Mouse (Mus musculus) R1 (cell line): ENCODE measurements around the gene Tet2.
"Not testable (repeated sequence)": the region's sequence is repeated elsewhere in the genome, so short reads cannot be mapped to it uniquely, and the experiment has no call there.

Experiments
- DNase-seq: peaks from one replicate; pipeline ENCODE4 v3.0.0-alpha.2; 2018; ENCODE audit warnings: low read depth, low spot score

The Tet2 gene

GRCm38 (mm10) chr3:133549385-133550170 lies 4.6 kb upstream of the Tet2 start:
- peak; percentile 54 for DNase-seq

GRCm38 (mm10) chr3:133548613-133549012 lies 3.7 kb upstream of the Tet2 start:
- no peak for DNase-seq

DNA sequence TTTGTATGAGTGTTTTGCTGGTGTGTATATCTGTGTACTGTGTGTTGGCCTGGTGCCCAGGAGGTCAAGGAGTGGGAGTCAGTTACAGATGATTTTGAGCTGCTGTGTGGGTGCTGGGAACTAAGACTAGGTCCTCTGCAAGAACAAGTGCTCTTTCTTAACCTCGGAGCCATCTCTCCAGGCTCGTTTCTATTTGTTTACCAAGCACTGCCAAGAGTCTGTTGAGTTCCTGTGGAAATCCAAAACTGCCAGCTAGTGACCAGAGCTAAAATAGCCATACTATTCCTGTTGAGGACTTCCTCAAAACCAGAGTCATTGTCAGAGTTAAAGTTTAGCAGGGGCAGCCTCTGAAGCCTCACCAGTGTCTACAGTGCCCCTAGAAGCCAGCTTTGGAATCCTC lies 1.9 kb upstream of the Tet2 start:
- DNase-seq: no peak

DNA sequence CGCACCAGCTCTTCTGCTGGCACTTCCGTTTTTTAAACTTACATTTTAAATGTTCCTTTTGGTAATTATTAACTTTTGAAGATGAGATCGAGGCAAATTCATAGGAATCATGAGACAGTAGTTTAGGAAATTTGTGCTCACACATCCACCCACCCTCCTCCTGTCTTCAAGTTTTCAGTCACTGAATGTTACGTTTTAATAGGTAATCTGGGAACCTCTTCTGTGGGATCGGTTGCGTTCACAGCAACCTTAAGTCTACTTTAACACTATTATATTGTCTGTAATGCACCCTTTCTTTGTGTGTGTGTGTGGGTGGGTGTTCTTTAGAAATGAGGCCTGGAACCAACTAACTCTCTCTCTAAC lies 346 bp upstream of the Tet2 start:
- no peak for DNase-seq

DNA sequence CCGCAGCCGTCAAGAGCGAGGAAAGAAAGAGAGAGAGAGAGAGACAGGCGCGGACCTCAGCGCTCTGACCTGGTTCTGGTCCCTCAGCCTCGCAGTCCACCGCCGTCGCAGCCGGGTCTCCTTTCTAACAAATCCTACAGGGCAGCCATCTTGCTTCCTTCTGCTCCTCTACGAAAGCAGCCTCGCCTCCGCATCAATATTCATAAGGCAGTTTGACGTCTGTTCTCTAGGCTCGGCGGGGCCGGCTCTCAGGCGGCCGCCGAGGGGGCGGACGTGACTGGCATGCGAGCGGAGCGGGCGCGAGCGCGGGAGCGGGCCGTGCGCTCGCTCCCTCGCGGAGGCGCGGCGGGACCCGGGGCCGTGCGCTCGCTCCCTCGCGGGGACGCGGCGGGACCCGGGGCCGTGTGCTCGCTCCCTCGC lies 798 bp downstream of the Tet2 start:
- DNase-seq: peak; percentile 95

GRCm38 (mm10) chr3:133543101-133544020 lies 1.6 kb downstream of the Tet2 start:
- DNase-seq: peak; percentile 73

- no peak for DNase-seq
Measured at GRCm38 (mm10) chr3:133542084-133542483, 2.9 kb downstream of the Tet2 start.

- no peak for DNase-seq
Measured at GRCm38 (mm10) chr3:133541000-133541399, 3.9 kb downstream of the Tet2 start.

GRCm38 (mm10) chr3:133539991-133540390 lies 4.9 kb downstream of the Tet2 start:
- peak; percentile 55 for DNase-seq

- not testable (repeated sequence) for DNase-seq
Measured at GRCm38 (mm10) chr3:133538499-133538898, 6.4 kb downstream of the Tet2 start.

DNA sequence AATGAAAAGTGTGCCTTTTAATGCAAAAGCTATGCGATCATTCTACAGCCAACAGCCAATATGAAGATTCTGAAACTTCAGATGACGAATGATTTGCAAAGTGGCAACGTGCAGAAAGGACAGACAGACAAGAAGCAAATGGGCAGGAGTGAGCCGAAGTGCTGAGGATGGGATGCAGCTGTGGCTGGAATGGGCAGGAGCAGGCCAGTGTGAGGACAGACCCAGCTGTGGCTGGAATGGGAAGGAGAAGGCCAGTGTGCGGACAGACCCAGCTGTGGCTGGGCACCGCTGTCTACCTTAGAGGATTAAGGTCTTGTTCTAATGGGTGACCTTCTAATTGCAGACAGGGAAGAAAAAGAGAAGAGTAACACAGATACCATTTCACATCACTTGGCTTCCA lies 9.3 kb downstream of the Tet2 start:
- no peak for DNase-seq

DNA sequence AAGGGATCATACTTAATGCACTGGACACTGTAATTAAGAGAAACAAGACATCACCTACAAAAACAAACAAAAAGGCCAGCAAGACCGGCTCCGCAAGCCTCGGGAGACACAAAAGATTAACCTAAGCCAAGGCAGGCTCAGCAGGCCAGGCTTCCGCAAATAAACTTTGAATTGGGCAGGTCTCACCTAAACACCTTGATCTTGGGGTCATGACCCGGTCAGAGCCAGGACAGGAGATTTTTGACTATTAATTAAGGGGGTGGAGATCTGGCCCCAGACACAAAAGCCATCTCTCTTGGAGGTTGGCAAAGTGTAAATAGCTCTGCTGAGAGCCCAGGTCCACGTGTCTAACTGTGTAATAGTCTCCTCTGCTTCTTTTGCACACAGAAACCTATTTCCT lies 10.9 kb downstream of the Tet2 start:
- peak; percentile 99 for DNase-seq

DNA sequence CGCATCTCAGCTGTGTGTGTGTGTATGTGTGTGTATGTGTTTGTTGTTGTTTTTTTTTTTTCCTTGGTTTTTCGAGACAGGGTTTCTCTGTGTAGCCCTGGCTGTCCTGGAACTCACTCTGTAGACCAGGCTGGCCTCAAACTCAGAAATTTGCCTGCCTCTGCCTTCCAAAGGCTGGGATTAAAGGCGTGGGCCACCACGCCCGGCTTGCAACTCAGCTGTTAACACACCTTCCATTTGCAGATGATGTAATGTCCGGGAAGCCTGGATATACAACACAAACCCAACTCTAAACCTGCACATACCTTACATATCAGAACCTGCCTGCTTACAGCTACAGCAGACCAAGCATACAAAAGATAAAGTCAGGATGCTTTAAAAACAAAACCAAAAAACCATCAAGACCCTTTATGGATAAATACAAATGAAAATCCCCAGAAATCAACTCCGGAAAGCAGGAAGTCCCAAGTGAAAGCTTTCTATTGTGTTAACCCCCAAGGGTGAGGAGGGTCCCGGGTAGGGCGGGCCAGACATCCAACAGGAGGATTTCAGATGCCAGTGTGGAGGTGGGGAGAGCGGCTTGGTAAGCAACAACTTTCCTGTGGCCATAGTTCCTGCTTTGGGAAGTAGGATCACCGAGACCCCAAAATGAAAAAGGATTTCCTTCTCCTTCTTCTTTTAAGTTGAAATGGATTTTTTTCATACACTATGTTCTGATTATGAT lies 11.5 kb downstream of the Tet2 start:
- peak; percentile 97 for DNase-seq

DNA sequence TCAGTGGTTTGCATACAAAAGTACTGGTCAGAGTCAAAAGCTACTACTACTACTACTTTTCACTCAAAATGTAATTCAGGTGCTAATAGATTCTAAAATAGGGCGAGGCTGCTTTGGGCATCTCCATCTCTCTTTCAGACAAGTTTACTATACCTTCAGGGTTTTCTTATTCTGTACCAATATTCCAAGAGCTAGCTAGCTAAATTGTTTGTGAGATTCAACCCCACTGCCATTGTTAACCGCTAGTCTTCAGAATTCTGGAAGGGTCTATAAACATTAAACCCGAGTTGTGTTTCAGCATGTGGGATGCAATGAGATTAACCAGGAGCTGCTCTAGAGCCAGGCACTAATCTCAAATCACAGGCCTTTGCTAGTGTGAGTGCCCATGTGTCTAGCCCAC lies 12.1 kb downstream of the Tet2 start:
- DNase-seq: peak; percentile 87

DNA sequence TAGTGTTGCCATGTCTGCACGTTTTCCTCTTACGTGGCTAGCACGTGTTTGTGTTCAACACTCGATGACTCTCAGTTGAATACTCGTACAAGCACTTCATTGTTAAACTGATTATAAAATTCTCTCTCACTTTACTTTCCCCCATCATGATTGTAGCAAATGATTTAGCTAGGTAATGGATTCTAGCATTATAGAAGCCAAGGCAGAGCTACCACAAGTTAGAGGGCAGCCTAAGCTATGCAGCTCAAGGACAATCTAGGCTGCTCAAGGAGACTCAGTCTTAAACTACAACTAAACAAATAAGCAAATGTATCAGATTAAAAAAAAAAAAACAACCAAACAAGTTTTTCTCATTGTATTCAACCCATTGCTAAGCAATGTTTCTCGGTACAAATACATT lies 12.7 kb downstream of the Tet2 start:
- peak; percentile 52 for DNase-seq

- DNase-seq: no peak
Measured at GRCm38 (mm10) chr3:133531101-133531500, 13.8 kb downstream of the Tet2 start.

- DNase-seq: no peak
Measured at GRCm38 (mm10) chr3:133530664-133531063, 14.3 kb downstream of the Tet2 start.

- no peak for DNase-seq
Measured at GRCm38 (mm10) chr3:133526119-133526723, 18.7 kb downstream of the Tet2 start.

- DNase-seq: no peak
Measured at GRCm38 (mm10) chr3:133525578-133525977, 19.4 kb downstream of the Tet2 start.

GRCm38 (mm10) chr3:133524341-133525050 lies 20.4 kb downstream of the Tet2 start:
- peak; percentile 88 for DNase-seq

DNA sequence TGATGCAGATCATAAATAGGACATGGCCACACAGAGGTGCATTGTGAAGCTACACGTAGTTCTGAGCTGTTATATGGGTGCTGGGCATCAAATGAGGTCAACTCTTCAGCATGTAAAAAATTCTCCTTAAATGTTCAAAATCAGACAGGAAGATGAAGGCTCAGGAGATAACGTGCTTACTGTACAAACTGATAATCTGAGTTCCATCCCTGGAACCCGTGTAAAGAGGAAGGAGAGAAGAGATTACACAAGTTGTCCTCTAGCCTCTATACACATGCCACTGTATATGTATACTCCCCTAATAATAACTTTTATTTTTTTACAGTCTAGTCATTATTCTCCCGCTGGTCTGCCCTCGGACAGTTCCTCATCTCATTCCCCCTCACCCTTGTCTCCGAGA lies 21.7 kb downstream of the Tet2 start:
- DNase-seq: no peak
